Mouse (Mus musculus): ENCODE measurements around the gene Macrod1.

GRCm38 (mm10) chr19:7126933-7127332 is 70.3 kb downstream of the Macrod1 start:
- no peak for TF ChIP-seq CTCF (IDR thresholded peaks at IDR 0.05; ENCODE audit: extremely low read depth, insufficient read depth, insufficient read length, insufficient replicate concordance)
- TF ChIP-seq POLR2A (IDR thresholded peaks at IDR 0.05; ENCODE audit: low read depth, low read length) = no peak

Measured in spleen, adult 2 months (tissue).